Mouse (Mus musculus) CH12.LX (cell line): ENCODE results near the gene Senp7.

Source experiments
- CTCF ChIP-seq, 2 experiments: IDR thresholded peaks in 1 of 2; conservative IDR thresholded peaks in 1 of 2; 2 replicates each; pipeline ENCODE4 v1.5.1; 2011 to 2012; ENCODE audit warnings: low read depth in 2 of 2, low read length in 2 of 2, improper control_type of control experiment in 1 of 2, inconsistent platforms in 1 of 2, mild to moderate bottlenecking in 1 of 2, moderate library complexity in 1 of 2
- E2F4 ChIP-seq: IDR thresholded peaks from 2 replicates; pipeline ENCODE4 v1.6.1; 2011; ENCODE audit warnings: low read depth, low read length, improper control_type of control experiment; ENCODE audit not compliant: insufficient replicate concordance
- EP300 ChIP-seq: IDR thresholded peaks from 2 replicates; pipeline ENCODE4 v1.6.1; 2011; ENCODE audit warnings: low read length, improper control_type of control experiment
- ETS1 ChIP-seq: conservative IDR thresholded peaks from 2 replicates; pipeline ENCODE4 v1.6.1; 2012; ENCODE audit warnings: low read depth, mild to moderate bottlenecking, inconsistent platforms, low read length, improper control_type of control experiment, moderate library complexity
- KAT2A ChIP-seq: IDR thresholded peaks from 2 replicates; pipeline ENCODE4 v1.6.1; 2012; ENCODE audit warnings: low read length, improper control_type of control experiment, inconsistent platforms; ENCODE audit not compliant: insufficient replicate concordance
- MAX ChIP-seq: IDR thresholded peaks from 2 replicates; pipeline ENCODE4 v1.6.1; 2011; ENCODE audit warnings: low read length, improper control_type of control experiment
- POLR2A ChIP-seq: IDR thresholded peaks from 2 replicates; pipeline ENCODE4 v1.6.1; 2011; ENCODE audit warnings: low read depth, mild to moderate bottlenecking, improper control_type of control experiment, low read length
- RAD21 ChIP-seq: IDR thresholded peaks from 2 replicates; pipeline ENCODE4 v1.6.1; 2011; ENCODE audit warnings: low read depth, mild to moderate bottlenecking, low read length, improper control_type of control experiment, moderate library complexity
- RCOR1 ChIP-seq: conservative IDR thresholded peaks from 2 replicates; pipeline ENCODE4 v1.6.1; 2012; ENCODE audit warnings: low read depth, mild to moderate bottlenecking, inconsistent platforms, low read length, improper control_type of control experiment
- SMC3 ChIP-seq: IDR thresholded peaks from 2 replicates; pipeline ENCODE4 v1.6.1; 2011; ENCODE audit warnings: low read depth, low read length, improper control_type of control experiment
- TCF12 ChIP-seq: IDR thresholded peaks from 2 replicates; pipeline ENCODE4 v1.6.1; 2014; ENCODE audit warnings: low read depth, mild to moderate bottlenecking, inconsistent platforms, low read length, improper control_type of control experiment
- USF2 ChIP-seq: conservative IDR thresholded peaks from 2 replicates; pipeline ENCODE4 v1.6.1; 2011; ENCODE audit warnings: low read depth, low read length, improper control_type of control experiment
- ZC3H11A ChIP-seq: IDR thresholded peaks from 2 replicates; pipeline ENCODE4 v1.6.1; 2012; ENCODE audit warnings: low read depth, mild to moderate bottlenecking, inconsistent platforms, low read length, improper control_type of control experiment
- ZNF384 ChIP-seq: IDR thresholded peaks from 2 replicates; pipeline ENCODE4 v1.6.1; 2012; ENCODE audit warnings: low read depth, low read length, improper control_type of control experiment, inconsistent platforms

- TF ChIP-seq ZNF384 (no peak), SMC3 (no peak), USF2 (no peak), CTCF (conservative IDR thresholded peaks at IDR 0.05 in 1 of 2, IDR thresholded peaks at IDR 0.05 in 1 of 2; ENCODE audit: low read depth in 2 of 2, low read length in 2 of 2) (no peak), POLR2A (no peak), MAX (no peak), ZC3H11A (no peak), EP300 (no peak), RCOR1 (no peak), ETS1 (no peak), TCF12 (no peak), KAT2A (no peak), E2F4 (no peak), RAD21 (no peak)
These were observed 23.4 kb downstream of the Senp7 start for GRCm38 (mm10) chr16:56071317-56072232.
